Mouse (Mus musculus): ENCODE data around the gene Capg. TPM values are rescaled to one million over a fixed set of nuclear protein-coding genes. Genes with fewer than 3 reads are reported as not detected.

Capg gene
- polyA plus RNA-seq, 1 experiment from 2014 or later = 19.7 TPM

DNA sequence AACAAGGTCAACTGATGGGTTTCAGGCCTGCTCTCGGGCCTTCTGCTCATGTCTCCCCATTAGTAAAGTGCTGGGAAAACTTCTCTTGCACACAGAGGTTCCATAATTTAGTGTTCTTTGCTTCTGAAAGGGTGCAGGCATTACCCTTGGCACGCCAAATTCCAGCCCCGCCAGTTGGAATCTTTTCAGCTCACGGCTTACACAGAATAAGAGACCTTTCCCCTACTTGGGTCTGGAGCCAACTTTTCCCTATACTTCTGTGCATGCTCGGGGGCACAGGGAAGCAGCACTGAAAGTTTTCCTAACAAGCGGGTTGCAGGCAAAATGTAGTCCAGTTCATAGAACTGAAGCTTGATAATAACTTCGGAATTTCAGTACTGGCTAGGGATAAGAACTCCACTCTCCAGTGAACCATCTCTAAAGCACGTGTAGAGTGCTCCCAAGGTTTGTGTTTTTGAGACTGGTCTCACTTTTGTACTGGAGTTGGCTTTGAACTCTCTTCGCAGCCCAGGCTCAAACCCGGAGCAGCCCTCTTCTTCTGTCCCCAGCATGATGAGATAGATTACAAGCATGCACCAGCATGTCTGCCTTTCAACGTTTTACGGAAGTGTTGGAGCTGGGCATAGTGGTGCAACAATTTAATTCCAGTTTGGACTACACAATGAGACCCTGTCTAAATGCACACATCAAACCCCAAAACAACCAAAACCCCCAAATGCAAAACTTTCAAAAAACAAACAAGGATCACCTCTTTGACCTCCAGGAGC, 54.8 kb downstream of the Capg start:
- ATAC-seq = peak; percentile 2; the same call in 1 of the 2 replicates
- H3K9me3 ChIP-seq (replicated peaks) = no peaks in the 10 kb centered on the region

GRCm38 (mm10) chr6:72600216-72600615, 56.0 kb downstream of the Capg start:
- Histone ChIP-seq H3K27me3 (replicated peaks) (no peaks in the 10 kb centered on the region), H3K36me3 (peaks cover 17% of the 10 kb centered on the region), H3K4me2 (no peak overlapping the region), H3K9me3 (replicated peaks) (no peaks in the 10 kb centered on the region), H3K4me1 (peaks cover 24% of the 10 kb centered on the region), H3K9ac (no peak overlapping the region), H3K4me3 (no peak overlapping the region), H3K27ac (no peak overlapping the region)
- ATAC-seq = no peak
- 72% methylated on average over 6 of the region's 6 CpGs for WGBS (ENCODE audit: insufficient replicate concordance)

More for the DNA sequence above, 54.8 kb downstream of the Capg start:
- 30% methylated on average over 12 of the region's 12 CpGs for WGBS (ENCODE audit: insufficient replicate concordance)
- H3K36me3 ChIP-seq = peaks cover 8% of the 10 kb centered on the region
- no peaks in the 10 kb centered on the region for H3K27me3 ChIP-seq (replicated peaks)
- peak overlapping the region; percentile 76 for H3K9ac ChIP-seq
- H3K4me1 ChIP-seq = peaks cover 24% of the 10 kb centered on the region
- peak overlapping the region; percentile 66 for H3K4me3 ChIP-seq
- peak overlapping the region; percentile 82 for H3K4me2 ChIP-seq
- peak overlapping the region; percentile 59 for H3K27ac ChIP-seq

DNA sequence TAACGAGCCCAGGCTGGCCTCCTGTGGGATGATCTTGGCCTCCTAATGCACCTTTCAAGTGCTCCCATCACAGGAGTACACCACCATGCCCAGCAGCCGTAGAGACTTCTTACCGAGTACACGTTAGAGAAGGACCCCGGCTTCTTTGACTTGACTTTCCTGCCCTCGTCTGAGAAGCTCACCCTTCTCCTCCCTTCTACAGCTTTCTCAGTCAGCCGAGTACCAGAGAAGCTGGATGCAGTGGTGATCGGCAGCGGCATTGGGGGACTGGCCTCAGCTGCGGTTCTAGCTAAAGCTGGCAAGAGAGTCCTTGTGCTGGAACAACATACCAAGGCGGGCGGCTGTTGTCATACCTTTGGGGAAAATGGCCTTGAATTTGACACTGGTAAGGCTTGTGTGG, 56.6 kb downstream of the Capg start:
- H3K4me2 ChIP-seq = no peak overlapping the region
- WGBS (ENCODE audit: insufficient replicate concordance) = 83% methylated on average over 12 of the region's 12 CpGs
- no peak overlapping the region for H3K4me3 ChIP-seq
- peaks cover 22% of the 10 kb centered on the region for H3K36me3 ChIP-seq
- H3K4me1 ChIP-seq = peaks cover 24% of the 10 kb centered on the region
- H3K9ac ChIP-seq = no peak overlapping the region
- no peak overlapping the region for H3K27ac ChIP-seq
- no peaks in the 10 kb centered on the region for H3K27me3 ChIP-seq (replicated peaks)
- H3K9me3 ChIP-seq (replicated peaks) = no peaks in the 10 kb centered on the region
- ATAC-seq = no peak

DNA sequence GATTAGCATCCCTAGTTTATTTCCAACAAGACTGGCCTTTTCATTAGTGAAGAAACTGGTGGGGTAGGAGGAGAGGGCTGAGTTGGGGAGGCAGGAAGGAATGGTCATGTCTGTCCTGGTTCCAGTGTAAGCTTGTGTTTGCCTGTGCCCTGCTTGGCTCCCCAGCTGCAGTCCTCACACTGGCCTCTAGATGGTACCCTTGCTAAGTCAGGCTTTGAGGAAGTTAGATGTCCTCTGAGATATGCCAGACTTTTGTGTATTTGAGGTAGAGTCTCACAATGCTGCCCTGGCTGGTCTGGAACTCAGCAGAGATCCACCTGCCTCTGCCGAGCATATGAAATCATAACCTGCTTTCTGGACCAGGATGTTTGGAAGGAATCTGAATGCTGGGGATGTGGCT, 57.5 kb downstream of the Capg start:
- Histone ChIP-seq H3K36me3 (peaks cover 32% of the 10 kb centered on the region), H3K9ac (no peak overlapping the region), H3K27me3 (replicated peaks) (no peaks in the 10 kb centered on the region), H3K4me2 (no peak overlapping the region), H3K4me1 (peaks cover 24% of the 10 kb centered on the region), H3K4me3 (no peak overlapping the region), H3K27ac (no peak overlapping the region), H3K9me3 (replicated peaks) (no peaks in the 10 kb centered on the region)
- 35% methylated on average over 1 of the region's 1 CpGs for WGBS (ENCODE audit: insufficient replicate concordance)
- no peak for ATAC-seq

GRCm38 (mm10) chr6:72604066-72604465, 59.9 kb downstream of the Capg start:
- H3K4me2 ChIP-seq = no peak overlapping the region
- H3K9ac ChIP-seq = no peak overlapping the region
- H3K27ac ChIP-seq = no peak overlapping the region
- H3K9me3 ChIP-seq (replicated peaks) = no peaks in the 10 kb centered on the region
- H3K4me3 ChIP-seq = no peak overlapping the region
- no peaks in the 10 kb centered on the region for H3K27me3 ChIP-seq (replicated peaks)
- ATAC-seq = no peak
- H3K4me1 ChIP-seq = peaks cover 7% of the 10 kb centered on the region
- WGBS (ENCODE audit: insufficient replicate concordance) = 71% methylated on average over 2 of the region's 2 CpGs
- peaks cover 48% of the 10 kb centered on the region for H3K36me3 ChIP-seq

GRCm38 (mm10) chr6:72607060-72607459, 62.9 kb downstream of the Capg start:
- Histone ChIP-seq H3K4me1 (0 out of 2 replicates have a peak, but pooled peaks cover 6% of the 10 kb centered on the region), H3K4me3 (no peak overlapping the region), H3K9ac (no peak overlapping the region), H3K27ac (no peak overlapping the region), H3K4me2 (no peak overlapping the region), H3K36me3 (peaks cover 78% of the 10 kb centered on the region), H3K9me3 (replicated peaks) (no peaks in the 10 kb centered on the region), H3K27me3 (replicated peaks) (no peaks in the 10 kb centered on the region)
- ATAC-seq = no peak
- WGBS (ENCODE audit: insufficient replicate concordance) = 70% methylated on average over 4 of the region's 4 CpGs

DNA sequence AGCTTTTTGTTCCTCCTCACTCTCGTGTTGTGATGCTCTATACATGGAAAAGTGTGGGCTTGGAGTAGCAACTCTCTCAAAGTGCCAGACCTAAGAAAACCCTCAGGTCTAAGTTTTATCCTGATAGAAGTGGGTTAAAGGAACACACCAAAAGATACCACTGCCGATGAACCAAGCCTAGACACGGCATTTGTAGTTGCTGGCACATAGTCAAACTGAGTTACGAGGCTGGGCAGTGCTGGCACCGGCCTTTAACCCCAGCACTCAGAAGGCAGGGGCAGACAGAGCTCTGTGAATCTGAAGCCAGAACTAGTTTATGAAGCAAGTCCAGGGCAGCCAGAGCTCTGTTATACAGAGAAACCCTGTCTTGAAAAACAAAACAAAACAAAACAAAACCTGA, 63.5 kb downstream of the Capg start:
- no peak overlapping the region for H3K4me2 ChIP-seq
- 80% methylated on average over 5 of the region's 5 CpGs for WGBS (ENCODE audit: insufficient replicate concordance)
- no peak overlapping the region for H3K9ac ChIP-seq
- H3K4me1 ChIP-seq = 0 out of 2 replicates have a peak, but pooled peaks cover 6% of the 10 kb centered on the region
- H3K9me3 ChIP-seq (replicated peaks) = no peaks in the 10 kb centered on the region
- H3K4me3 ChIP-seq = no peak overlapping the region
- no peaks in the 10 kb centered on the region for H3K27me3 ChIP-seq (replicated peaks)
- peaks cover 79% of the 10 kb centered on the region for H3K36me3 ChIP-seq
- H3K27ac ChIP-seq = no peak overlapping the region
- no peak for ATAC-seq

DNA sequence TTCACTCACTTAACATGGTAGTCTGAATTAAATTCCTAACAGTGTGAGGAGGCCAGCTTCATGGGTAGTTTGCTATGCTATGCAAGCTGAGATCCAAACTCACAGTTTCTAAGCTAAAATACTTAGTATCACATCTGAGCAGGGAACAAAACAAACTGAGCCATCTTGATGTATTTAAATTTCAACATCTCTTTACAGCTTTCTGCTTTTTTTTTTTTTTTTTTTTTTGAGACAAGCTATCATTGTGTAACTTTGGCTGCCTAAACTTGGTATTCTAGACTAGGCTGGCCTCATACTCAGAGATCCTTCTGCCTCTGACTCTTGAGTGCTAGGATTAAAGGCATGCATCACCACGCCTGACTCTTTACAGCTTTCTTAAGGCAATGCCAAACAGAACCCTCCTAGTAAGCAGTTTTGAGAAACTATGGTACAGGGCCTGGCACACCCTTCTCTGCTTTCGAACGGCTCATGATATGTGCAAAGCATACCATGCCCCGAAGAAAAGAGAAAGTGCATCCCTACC, 64.5 kb downstream of the Capg start:
- H3K27ac ChIP-seq = no peak overlapping the region
- no peaks in the 10 kb centered on the region for H3K27me3 ChIP-seq (replicated peaks)
- H3K4me2 ChIP-seq = no peak overlapping the region
- WGBS (ENCODE audit: insufficient replicate concordance) = 85% methylated on average over 4 of the region's 4 CpGs
- H3K36me3 ChIP-seq = peaks cover 88% of the 10 kb centered on the region
- H3K9me3 ChIP-seq (replicated peaks) = no peaks in the 10 kb centered on the region
- H3K9ac ChIP-seq = no peak overlapping the region
- peaks cover 12% of the 10 kb centered on the region; the same call in 1 of the 2 replicates for H3K4me1 ChIP-seq
- no peak for ATAC-seq
- H3K4me3 ChIP-seq = no peak overlapping the region

DNA sequence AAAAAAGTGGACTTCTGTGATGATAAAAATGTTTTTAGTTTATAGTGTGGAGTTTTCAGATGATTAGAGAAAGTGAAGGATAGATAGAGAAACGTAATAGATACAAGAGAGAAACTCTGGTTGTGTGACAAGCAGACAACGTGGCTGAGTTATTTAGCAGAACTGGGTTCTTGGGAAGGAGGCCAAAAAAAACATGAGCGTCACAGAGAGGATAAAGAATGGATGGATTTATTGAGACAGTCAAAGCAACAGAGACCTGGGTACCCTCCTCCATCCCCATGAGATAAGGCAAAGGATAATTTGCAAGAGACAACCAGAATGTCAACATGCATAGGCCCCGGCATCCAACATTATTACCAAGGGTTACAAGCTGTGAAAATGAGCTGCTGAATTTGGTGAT, 66.1 kb downstream of the Capg start:
- Histone ChIP-seq H3K27me3 (replicated peaks) (no peaks in the 10 kb centered on the region), H3K27ac (no peak overlapping the region), H3K9me3 (replicated peaks) (no peaks in the 10 kb centered on the region), H3K4me2 (no peak overlapping the region), H3K4me3 (no peak overlapping the region), H3K9ac (no peak overlapping the region), H3K4me1 (peaks cover 27% of the 10 kb centered on the region), H3K36me3 (peaks cover 80% of the 10 kb centered on the region)
- 73% methylated on average over 4 of the region's 4 CpGs for WGBS (ENCODE audit: insufficient replicate concordance)
- ATAC-seq = no peak

Other genes starting within 250 kb of the Capg start
- not detected in 2 replicates for gene Sftpb, start 239.8 kb upstream of the Capg start, polyA plus RNA-seq (2016; fragmentation: Nextera tagmentation; extraction: Ambion mirVana)
- gene Usp39, start 199.2 kb upstream of the Capg start, polyA plus RNA-seq (2016; fragmentation: Nextera tagmentation; extraction: Ambion mirVana) = 68.0 and 72.6 TPM in 2 replicates
- 17.5 and 17.8 TPM in 2 replicates for gene 0610030E20Rik, start 197.1 kb upstream of the Capg start, polyA plus RNA-seq (2016; fragmentation: Nextera tagmentation; extraction: Ambion mirVana)
- gene Tmem150a, start 188.9 kb upstream of the Capg start, polyA plus RNA-seq (2016; fragmentation: Nextera tagmentation; extraction: Ambion mirVana) = 32.2 and 33.1 TPM in 2 replicates
- gene Rnf181, start 177.4 kb upstream of the Capg start, polyA plus RNA-seq (2016; fragmentation: Nextera tagmentation; extraction: Ambion mirVana) = 80.0 and 83.0 TPM in 2 replicates
- 105 and 109 TPM in 2 replicates for gene Vamp5, start 163.9 kb upstream of the Capg start, polyA plus RNA-seq (2016; fragmentation: Nextera tagmentation; extraction: Ambion mirVana)
- gene Vamp8, start 153.7 kb upstream of the Capg start, polyA plus RNA-seq (2016; fragmentation: Nextera tagmentation; extraction: Ambion mirVana) = 220 and 223 TPM in 2 replicates
- 21.8 and 23.0 TPM in 2 replicates for gene Ggcx, start 130.1 kb upstream of the Capg start, polyA plus RNA-seq (2016; fragmentation: Nextera tagmentation; extraction: Ambion mirVana)
- 318 and 321 TPM in 2 replicates for gene Mat2a, start 104.8 kb upstream of the Capg start, polyA plus RNA-seq (2016; fragmentation: Nextera tagmentation; extraction: Ambion mirVana)
- gene Sh2d6, start 22.7 kb upstream of the Capg start, polyA plus RNA-seq (2016; fragmentation: Nextera tagmentation; extraction: Ambion mirVana) = not detected in 2 replicates
- 6.8 and 7.6 TPM in 2 replicates for gene Elmod3, start 54.0 kb downstream of the Capg start, polyA plus RNA-seq (2016; fragmentation: Nextera tagmentation; extraction: Ambion mirVana)
- gene Retsat, start 54.1 kb downstream of the Capg start, polyA plus RNA-seq (2016; fragmentation: Nextera tagmentation; extraction: Ambion mirVana) = 15.3 and 16.6 TPM in 2 replicates
- 17.8 and 18.8 TPM in 2 replicates for gene Tgoln1, start 72.6 kb downstream of the Capg start, polyA plus RNA-seq (2016; fragmentation: Nextera tagmentation; extraction: Ambion mirVana)
- 6.7 and 7.8 TPM in 2 replicates for gene Tcf7l1, start 244.9 kb downstream of the Capg start, polyA plus RNA-seq (2016; fragmentation: Nextera tagmentation; extraction: Ambion mirVana)

Measured in liver, embryonic 12.5 days (tissue).